Mouse (Mus musculus) kidney, adult 2 months (tissue): ENCODE measurements at regions not wholly inside any gene's neighbourhood (a gene's known extent, or its start where the extent isn't known, plus 50 kb on each side); places are given as distances from the start of the nearest gene placed in this dataset.

Experiments
- CTCF ChIP-seq: fragments of 200-500 bp; conservative IDR thresholded peaks from 2 replicates; pipeline ENCODE4 v1.5.1; 2011; ENCODE audit warnings: low read depth, mild to moderate bottlenecking, control low read depth, low read length, moderate library complexity, mixed read lengths; ENCODE audit not compliant: insufficient read depth, insufficient read length
- POLR2A ChIP-seq: fragments of 200-500 bp; IDR thresholded peaks from one replicate; pipeline ENCODE4 v1.6.1; 2011; ENCODE audit warnings: low read depth, low read length, control low read depth

DNA sequence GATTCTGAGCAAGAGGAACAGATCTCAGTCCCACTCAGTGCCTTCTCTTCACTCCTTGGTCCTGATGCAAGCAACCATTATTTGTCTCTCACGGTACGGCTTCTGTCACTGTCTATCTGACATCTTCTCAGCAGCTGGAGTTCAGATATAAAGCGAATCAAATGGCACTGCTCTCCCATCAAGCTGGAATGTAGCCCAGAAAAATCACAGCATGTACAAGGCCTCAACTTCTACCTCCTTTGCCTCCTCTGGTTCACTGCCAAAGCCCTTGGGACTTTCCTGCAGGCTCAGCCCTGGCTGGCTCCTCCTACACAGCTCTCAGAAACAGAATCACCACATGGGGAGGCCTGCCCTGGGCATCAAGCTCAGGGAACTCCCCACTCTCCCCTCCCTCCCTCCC, 107.1 kb upstream of the Prok2 start:
- TF ChIP-seq CTCF (no peak), POLR2A (no peak)
